Mouse (Mus musculus) WW6 (cell line): ENCODE results near the gene Grm8.

ENCODE experiments used
- DNase-seq: peaks from one replicate; pipeline ENCODE4 v3.0.0-alpha.2; 2013; ENCODE audit warnings: low read depth, low spot score

Gene Grm8

DNA sequence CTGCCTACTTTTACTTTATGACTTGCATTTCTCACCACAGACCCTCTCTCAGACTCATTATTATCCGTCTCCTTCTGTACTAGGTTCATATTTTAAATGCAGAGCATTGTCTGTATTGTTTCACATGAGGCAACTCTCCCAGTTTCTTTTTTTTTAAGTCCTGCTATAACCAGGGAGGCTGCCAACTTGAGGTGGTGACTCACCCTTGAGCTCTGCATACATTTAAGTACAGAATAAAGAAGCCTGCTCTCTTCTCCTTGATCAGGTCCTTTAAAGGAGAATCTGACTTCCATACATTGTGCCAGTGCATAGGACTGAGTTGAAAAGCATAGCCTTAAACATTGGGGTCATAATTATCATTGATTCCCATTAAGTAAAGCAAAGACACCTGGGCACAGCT lies 488.5 kb downstream of the Grm8 start:
- DNase-seq = no peak

DNA sequence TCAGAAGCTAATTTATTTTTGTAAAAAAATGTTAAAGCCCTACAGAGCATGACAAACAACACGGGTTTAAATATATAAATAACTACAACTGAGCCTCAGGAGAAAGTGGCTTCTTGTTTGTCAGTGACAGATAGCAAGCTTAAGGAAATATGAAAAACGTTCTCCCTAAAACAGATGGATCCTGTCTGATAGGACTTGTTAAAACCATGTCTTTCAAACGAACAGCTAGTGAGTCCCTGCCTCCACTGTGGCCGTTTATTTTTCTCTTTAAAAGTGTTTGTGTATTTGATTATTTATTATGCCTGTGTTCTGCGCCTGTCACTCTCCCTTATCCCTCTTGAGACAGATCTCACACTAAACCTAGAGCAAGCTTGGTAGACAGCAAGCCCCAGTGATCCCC lies 489.9 kb downstream of the Grm8 start:
- no peak for DNase-seq

DNA sequence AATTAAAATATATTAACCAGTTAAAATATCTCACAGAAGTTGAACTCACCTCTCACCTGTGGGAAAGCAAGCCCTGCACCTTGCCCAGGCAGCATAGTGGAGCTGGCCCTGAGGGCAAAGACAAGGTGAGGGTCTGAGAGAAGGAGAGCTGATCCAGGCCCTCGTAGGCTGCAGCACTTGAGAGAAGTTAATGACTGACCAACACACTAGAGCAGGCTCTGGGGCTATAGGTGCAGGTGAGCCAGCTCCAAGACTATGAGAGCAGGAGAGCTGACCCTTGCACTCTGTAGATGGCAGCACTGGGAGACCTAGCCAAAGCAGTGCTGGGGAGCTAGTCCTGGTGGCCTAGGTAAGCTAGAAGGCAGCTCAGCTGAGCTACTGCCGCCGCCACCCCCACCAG lies 499.1 kb downstream of the Grm8 start:
- no peak for DNase-seq

DNA sequence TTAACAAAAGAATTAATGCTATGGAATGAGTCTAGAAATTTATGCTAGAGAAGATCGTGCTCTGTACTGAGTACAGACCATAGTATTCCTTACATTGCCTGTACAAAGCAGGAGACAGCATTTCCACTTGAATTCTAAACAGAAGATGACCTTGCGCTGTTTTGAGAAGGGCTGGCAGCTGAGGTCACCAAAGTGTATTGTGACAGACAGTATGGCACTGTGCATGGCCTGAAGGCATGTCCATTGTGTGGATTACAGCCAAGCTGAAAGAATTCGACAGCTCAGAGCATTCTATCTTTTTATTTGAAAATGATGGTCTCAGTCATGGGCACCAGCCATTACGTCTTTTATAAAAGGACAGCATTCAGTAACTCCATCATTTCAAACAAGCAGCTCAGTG lies 517.5 kb downstream of the Grm8 start:
- DNase-seq = no peak

DNA sequence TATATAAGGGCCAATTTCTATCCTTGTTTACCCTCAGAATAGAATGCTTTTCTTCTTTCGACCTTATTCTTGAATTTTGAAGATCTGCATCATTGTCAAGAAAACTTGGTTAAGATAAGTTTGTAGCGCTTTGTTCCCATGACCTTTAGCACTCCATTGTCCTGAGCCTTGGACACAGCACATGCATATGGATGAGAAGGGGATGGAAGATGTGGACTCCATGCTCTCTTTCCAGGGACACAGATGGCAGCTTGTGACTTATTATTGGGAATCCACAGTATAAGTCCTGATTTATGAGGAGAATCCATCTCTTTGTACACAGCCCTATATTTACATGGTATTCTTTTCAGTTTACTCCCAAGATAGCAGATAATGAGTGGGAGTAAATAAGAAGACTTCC lies 554.5 kb downstream of the Grm8 start:
- DNase-seq = no peak

DNA sequence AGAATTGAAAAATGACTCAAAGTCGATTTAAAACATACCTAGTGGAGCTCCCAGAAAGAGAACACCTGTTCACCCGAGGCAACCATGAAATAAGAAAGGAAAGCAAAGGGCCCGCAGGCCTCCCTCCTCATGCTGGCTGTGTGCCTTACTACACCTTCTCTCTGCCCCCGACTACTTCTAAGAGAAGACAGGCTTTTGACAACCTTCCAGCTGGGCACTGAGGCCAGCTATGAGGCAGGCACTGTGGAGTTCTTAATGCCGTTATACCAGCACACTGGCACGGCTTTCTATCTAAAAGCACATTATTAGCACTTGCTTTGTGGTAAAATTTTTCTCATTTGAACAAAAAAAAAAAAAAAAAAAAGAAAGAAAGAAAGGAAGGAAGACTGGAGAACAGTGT lies 589.5 kb downstream of the Grm8 start:
- no peak for DNase-seq

DNA sequence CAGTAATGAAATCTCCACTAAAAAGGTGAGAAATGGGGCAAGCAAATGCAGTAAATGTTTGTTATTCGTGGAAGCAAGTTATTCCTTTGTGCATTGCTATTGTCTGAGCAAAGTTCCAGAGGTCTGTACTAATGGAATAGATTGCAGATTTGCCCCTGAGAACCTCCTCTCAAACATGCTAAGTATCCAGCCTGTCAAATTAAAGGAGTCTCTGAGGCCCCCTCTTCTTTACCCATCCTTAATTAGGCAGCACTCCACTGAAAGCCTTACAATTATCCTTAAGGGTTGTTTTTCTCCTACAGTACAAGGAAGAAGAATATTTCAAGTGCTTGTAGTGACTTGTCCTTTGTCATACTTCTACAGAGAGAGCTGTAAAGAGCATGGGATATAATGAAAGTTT lies 617.4 kb downstream of the Grm8 start:
- DNase-seq = no peak

DNA sequence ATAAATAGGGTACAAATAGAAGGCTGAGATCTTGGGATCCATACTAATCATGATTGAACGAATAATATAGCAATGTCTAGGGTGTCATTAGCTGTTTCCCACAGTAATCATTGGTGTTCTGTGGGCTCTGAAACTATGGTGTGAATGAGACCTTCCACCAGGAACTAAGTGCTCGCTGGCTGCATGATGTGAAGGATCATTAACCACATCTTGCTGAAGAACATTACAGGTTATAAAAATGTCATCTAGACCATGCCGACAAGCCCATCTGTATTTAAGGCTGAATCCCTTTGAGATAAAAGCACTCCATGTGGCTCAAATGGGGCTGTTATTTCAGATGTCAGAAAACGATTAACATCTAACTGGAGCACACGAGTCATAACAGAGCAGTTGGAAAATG lies 674.0 kb downstream of the Grm8 start:
- DNase-seq = no peak

DNA sequence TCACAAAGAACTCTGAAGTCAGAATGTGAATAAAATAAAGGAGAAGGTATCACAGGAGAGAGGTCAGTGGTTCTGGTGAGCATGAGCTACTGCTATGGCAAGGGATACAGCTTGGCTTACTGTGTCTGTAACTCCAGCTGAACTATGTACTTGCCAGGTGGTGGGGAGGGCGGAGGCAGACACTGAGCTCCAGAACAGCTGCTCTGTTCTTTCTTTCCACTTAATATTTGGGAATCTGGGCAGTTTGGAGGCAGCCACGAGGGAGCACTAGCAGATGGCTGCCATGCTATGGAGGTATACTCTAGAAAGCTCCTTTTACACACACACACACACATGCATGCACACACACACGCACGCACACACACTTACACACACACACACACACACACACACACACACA lies 726.5 kb downstream of the Grm8 start:
- DNase-seq = no peak

DNA sequence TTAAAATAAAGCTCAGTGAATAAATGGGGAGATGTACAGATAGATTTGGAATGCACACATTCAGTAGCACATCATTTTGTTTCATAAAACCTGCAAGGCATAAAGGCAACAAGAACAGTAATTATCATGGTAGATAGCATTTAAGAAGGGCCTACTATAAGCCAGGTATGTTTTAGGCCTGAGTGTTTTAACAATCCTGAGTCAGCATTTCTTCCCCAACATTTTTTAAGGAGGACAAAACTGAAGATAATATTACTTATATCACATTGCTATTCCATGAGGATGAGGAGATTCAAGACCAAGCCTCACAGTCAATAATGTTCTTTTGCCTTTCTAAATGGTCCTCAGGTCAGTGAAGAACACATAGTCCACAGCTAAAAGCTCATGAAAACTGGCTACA lies 762.6 kb downstream of the Grm8 start:
- no peak for DNase-seq

DNA sequence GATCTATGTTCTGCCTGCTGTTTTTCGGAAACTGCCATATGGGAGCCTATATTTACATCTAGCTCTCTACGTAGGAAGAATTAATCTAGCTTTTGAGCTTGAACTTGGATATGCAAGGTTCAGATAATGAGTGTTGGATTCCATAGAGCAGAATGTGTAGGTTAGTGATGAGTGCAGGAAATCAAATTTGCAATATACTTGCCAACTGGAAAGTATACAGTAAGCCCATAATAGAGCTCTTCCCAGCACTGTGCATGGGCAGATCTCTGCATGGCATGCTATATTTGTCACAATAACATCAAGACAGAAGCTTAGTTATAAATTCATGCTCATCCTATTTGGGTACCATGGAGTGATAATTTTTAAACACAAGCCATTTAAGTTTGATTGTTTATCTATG lies 763.9 kb downstream of the Grm8 start:
- no peak for DNase-seq

DNA sequence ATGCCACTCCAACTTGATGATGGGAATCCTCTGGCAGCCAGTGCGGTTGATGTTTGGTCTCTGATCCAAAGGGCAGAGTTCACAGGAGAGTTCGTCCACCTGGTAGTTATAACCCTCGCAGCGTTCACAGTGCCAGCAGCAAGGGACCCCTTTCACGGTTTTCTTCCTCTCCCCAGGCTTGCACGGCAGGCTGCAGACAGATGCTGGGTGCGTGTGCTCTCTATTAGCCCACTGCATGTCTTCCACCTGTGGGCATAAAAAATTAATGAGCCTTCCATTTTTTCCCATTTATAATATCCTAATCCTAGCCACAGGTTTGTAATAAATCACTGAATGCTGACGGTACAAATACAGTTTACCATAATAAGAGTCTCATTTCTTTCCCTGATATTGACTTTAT lies 771.2 kb downstream of the Grm8 start:
- no peak for DNase-seq

DNA sequence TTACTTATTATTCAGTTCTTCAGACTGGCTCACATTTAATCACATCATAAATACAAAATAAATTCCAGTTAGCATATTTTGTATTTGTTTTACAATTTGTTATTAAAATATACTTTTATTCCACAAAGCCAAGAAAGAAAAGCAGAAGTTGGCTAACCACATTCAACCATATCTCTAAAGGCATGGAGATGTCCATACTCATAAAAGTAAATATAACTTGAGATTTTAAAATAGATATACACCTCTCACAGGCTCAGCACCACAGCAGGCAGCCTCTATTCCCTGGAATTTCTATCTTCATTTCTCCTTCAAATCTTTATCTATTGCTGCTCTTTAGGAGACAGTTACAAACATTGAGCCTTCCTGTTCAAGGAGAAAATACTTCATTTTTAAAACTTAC lies 774.5 kb downstream of the Grm8 start:
- no peak for DNase-seq

DNA sequence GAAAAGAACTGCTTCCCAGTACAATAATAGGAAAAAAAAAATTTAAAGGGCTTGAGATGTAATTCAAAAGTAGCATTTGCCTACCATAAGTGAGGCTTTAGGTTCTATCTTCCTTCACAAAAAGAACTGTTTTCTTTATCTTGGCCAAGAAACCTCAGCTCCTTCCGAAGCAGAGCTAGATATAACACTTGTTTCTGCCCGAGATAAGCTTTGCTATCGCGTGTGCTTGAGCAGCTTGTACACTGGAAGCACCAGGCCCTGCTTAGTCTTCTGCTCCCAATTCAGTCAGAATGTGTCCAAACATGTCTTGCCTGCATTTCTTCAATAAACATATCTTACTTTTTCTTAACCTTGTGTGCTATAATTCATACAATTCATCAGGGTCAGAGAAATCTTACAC lies 783.8 kb downstream of the Grm8 start:
- no peak for DNase-seq

DNA sequence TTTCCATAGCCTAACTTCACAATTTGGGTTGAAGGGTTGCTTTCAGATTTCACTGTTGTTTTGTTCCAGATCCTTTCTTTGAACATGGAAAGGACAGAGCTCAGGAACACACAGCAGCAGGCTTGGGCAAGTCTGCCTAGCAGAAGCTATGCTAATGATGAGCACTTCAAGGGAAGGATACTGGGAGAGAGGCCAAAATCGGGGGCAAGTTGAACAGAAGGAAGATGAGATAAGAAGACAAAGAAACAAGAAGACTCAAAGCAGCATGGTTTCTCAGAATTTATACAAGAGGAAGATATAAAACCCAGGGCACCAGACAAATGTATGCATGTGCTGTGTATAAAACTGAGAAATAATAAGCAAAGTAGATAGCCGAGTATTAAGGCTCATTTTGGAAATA lies 786.7 kb downstream of the Grm8 start:
- no peak for DNase-seq

DNA sequence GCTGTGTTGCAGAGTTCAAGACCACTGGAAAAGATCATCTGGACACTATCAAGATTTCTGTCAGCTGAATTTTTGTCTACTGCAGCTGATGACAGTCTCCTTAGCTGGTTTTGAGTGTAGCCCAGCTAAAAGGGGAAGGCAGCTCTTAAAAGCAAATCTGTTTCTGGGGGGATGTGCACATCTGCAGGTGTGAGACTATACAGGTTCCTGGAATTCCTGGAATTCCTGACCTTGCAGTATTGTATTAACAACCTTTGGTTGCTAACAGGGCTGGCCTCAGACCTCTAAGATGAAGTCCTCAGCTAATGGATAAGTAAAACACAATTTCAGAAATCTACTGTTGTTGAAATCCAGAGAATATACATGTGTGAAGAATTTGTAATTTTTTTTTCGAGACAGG lies 788.7 kb downstream of the Grm8 start:
- no peak for DNase-seq

DNA sequence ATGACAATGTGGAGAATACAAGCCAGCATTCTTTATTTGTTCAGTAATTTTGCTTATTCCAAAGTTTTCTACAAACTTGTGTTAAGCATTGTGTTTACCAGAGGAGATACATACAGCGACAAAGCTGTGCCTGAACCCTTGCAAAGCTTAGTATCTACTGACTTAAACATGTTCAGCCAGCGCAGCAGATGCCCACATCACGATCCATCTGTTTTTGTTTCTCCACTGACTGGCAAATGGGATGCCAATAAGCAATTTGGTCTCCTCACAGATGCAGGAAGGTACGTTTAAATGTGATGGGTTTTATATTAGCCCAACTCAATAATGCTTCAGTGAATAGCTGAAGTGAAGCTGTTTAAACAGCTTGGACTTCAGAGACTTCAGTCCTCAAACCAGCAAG lies 794.8 kb downstream of the Grm8 start:
- no peak for DNase-seq

DNA sequence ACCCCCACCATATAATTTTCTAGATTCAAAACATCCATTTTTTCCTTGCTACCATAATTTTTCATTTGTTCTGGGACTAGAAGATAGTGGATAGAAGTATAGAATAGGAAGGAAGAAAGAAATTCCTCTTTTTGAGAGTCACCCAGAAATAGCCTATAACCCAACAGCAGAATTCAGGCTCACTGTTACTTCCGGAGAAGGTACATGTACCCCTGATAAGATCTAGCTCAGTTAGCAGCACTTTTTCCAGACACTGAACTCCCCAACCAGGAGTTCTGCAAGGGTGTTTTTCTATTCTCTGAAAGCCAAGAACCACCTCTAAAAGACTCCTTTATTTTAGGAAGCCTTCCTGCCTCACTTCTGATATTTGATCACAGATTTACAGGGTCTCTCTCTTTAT lies 816.4 kb downstream of the Grm8 start:
- DNase-seq = no peak

DNA sequence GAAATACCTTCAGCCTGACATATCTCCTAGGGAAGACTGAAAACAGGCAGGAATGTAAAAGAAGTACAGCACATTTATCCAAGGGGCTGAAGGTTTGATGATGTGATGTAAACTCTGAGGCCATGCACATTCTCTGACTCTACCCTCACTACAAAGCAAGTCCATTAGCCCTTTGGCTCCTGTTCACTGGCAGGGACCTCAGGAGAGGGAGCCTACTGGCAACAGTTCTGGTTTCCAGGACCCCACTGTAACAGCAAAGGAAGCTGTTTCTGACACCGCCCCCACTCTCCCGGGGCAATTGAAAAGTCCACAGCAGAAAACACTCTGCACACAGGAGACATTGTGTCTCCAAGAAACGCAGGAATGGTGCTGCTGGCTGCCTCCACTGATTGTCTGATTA lies 817.6 kb downstream of the Grm8 start:
- DNase-seq = no peak

DNA sequence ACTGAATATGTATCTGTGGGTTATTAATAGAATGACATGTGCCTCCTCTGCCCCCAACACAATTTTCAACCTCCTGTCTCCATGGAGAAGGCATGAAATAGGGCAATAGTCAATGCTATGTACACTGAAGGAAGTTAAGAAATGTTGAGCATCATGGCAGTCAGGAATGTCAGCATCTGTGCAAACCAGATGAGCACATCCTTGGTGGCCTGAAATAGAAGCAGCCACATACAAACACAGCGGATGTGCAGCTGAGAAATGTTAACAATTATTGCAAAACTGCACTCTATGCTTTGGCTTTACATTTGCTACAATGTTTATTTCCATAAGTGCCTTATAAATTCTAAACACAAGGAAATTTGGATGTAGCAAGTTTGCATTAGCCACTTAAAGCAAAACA lies 819.0 kb downstream of the Grm8 start:
- no peak for DNase-seq

DNA sequence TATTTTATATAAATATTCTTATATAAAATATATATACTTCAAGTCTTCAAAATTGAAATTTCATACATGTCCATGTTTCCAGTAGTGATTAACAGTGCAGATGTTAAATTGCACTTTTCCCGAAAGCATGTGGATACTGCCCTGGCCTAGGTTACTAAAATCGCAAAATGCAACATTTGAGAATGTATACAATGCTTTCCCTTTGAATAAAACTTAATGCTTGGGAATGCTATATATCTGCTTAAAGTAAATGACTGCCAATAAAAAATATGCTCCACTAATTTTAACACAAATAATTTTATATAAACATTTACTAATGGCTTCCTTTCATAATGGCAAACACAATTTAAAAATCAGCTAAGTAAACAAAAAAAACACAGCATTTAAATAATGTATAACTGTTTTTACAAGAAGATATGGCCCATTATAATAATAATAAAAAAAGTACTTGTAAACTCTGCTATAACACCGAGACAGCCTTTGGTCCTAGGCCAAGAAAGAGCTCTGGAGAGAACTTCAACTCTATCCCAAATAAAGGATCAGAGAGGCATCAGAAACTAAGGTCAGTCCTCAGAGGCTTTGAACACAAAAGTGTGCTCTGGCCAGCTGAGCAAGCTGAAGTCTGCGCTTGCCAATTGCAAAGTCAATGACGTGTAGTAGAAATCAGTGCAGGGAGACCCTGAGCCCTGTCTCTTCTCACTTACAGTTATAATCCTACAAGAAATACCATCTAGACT lies 820.5 kb downstream of the Grm8 start:
- no peak for DNase-seq

DNA sequence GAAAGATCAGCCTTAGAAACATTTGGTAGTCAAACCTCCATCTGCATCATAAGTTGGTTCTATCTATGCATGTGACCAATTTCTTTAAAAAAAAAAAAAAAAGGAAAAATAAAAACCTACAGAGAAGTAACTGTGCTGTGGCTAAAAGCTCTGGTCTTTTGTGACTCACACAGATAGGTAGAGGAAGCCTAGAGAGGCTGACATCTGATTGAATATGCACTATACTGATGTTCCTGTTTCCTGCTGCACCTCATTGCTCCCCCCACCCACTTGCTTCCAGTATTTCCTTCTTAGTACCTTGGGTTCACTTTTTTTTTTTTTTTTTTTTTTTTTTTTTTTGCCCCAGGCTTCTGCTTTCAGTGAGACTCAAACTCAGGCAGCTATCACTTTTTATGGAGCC lies 824.6 kb downstream of the Grm8 start:
- no peak for DNase-seq

DNA sequence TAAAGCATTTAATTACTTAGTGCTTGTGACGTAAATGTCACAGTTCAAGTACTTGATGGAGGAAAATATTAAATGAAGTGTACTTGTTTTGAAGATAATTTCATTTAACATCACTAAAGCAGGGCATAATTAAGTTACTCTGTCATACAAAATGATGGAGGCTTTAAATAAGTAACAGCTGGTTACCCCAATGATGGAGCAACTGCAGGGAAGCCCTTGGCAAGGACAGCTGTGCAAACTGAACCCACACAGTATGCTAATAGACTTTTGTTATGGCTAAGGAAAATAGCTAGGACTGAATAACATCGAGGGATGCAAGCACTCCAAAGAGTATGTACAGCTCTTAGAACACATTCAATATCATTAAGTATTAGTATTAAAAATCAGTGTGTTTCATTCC lies 829.6 kb downstream of the Grm8 start:
- DNase-seq = no peak

DNA sequence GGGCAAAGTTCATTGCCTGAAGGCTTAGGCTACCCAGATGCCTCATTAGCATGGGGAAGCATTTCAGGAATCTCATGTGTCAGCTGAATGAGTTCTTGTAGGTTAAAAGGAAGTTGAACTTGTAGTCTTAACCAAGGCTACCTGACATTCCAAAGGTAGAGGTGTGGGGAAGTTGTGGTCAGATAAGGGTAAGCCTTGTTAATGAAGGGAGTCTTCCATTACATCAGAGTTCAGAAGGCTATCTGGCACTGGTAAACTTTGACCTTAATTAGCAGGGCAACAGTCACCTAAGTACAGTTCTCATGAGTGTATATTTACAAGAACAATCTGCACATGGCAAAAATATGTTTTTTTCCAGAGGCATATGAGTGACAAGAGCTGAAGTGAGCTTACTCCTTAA lies 870.0 kb downstream of the Grm8 start:
- no peak for DNase-seq
